ENCODE assay signal across 8 mouse cellular contexts in the genomic region with DNA sequence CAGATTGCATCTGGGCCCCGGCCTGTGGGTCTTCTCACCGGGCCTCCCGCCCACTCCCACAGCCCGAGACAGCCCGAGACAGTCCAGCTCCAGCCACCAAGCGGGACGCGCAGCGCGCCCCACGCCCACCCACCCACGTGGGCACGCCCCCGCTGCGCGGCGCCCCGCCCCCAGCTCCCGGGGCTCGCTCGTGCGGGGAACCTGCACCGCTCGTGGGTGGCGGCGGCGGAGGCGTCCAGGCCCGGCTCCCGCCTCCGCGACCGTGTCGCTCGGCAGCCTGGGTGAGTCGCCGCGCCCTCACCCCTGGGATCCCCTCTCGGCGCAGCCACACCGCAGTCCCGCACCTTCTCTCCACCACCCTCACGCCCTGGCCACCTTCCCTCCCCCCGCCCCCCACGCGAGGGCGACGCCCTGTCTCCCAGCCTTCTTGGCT. TPM values are rescaled to one million over a fixed set of nuclear protein-coding genes. Genes with fewer than 3 reads are reported as not detected.
DNase-seq lines count a peak whose midpoint lies in the region; ATAC-seq lines count a peak whose summit lies in the region.

No protein-coding gene starts in this region.

- peaks cover 19% of the 10 kb centered on the region for H3K4me1 ChIP-seq in kidney, embryonic 15.5 days
- H3K4me1 ChIP-seq in forebrain, embryonic 10.5 days: peaks cover 24% of the 10 kb centered on the region
- peaks cover 13% of the 10 kb centered on the region; the same call in 1 of the 2 replicates for H3K4me1 ChIP-seq in limb, embryonic 13.5 days
- peaks cover 11% of the 10 kb centered on the region; the same call in 1 of the 2 replicates for H3K4me1 ChIP-seq in stomach, embryonic 15.5 days

- DNase-seq in kidney, adult 8-10 months: no peak
- DNase-seq in adrenal gland, adult 2 months: peak; percentile 31
- DNase-seq in forebrain, embryonic 10.5 days (ENCODE audit: extremely low spot score, low spot score): peak; percentile 26
- no peak for DNase-seq in urinary bladder, postnatal 10 days (ENCODE audit: low spot score)

- peaks cover 88% of the 10 kb centered on the region for H3K27me3 ChIP-seq in kidney, embryonic 15.5 days
- H3K27me3 ChIP-seq in forebrain, embryonic 10.5 days (ENCODE audit: poor library complexity, severe bottlenecking): peaks cover 89% of the 10 kb centered on the region
- peaks cover 91% of the 10 kb centered on the region for H3K27me3 ChIP-seq in limb, embryonic 13.5 days
- H3K27me3 ChIP-seq in stomach, embryonic 15.5 days (replicated peaks): peaks cover 72% of the 10 kb centered on the region

- peak overlapping the region; percentile 99 for H3K4me2 ChIP-seq in kidney, embryonic 15.5 days
- H3K4me2 ChIP-seq in limb, embryonic 13.5 days (replicated peaks): peak overlapping the region; percentile 96
- H3K4me2 ChIP-seq in stomach, embryonic 15.5 days: peak overlapping the region; percentile 98

- ATAC-seq in kidney, embryonic 15.5 days (replicated peaks; ENCODE audit: low FRiP score): peak; percentile 41
- ATAC-seq in limb, embryonic 13.5 days (ENCODE audit: low FRiP score, low read depth): peak; percentile 42
- ATAC-seq in stomach, embryonic 15.5 days (ENCODE audit: insufficient read depth, low FRiP score, low read depth): 0 out of 2 replicates have a peak, but pooled peaks have one; percentile 25
- no peak for ATAC-seq in megakaryocyte-erythroid progenitor cell, adult 5-6 weeks (replicated peaks; ENCODE audit: low FRiP score, low TSS enrichment, poor library complexity, severe bottlenecking)

- no peaks in the 10 kb centered on the region for H3K36me3 ChIP-seq in kidney, embryonic 15.5 days
- H3K36me3 ChIP-seq in forebrain, embryonic 10.5 days (replicated peaks): no peaks in the 10 kb centered on the region
- no peaks in the 10 kb centered on the region for H3K36me3 ChIP-seq in limb, embryonic 13.5 days
- no peaks in the 10 kb centered on the region for H3K36me3 ChIP-seq in stomach, embryonic 15.5 days

- under 1% methylated on average over 41 of the region's 48 CpGs for WGBS in kidney, embryonic 15.5 days
- under 1% methylated on average over 31 of the region's 48 CpGs for WGBS in forebrain, embryonic 10.5 days
- WGBS in limb, embryonic 13.5 days: 2% methylated on average over 28 of the region's 48 CpGs
- 2% methylated on average over 44 of the region's 48 CpGs for WGBS in stomach, embryonic 15.5 days

- peak overlapping the region; percentile 36 for H3K9ac ChIP-seq in kidney, embryonic 15.5 days
- peak overlapping the region; percentile 59 for H3K9ac ChIP-seq in limb, embryonic 13.5 days
- no peak overlapping the region for H3K9ac ChIP-seq in stomach, embryonic 15.5 days

- H3K9me3 ChIP-seq in kidney, embryonic 15.5 days (replicated peaks): no peaks in the 10 kb centered on the region
- H3K9me3 ChIP-seq in forebrain, embryonic 10.5 days: no peaks in the 10 kb centered on the region
- H3K9me3 ChIP-seq in limb, embryonic 13.5 days: no peaks in the 10 kb centered on the region
- no peaks in the 10 kb centered on the region for H3K9me3 ChIP-seq in stomach, embryonic 15.5 days

- no peak overlapping the region for H3K27ac ChIP-seq in kidney, embryonic 15.5 days
- peak overlapping the region; percentile 66 for H3K27ac ChIP-seq in forebrain, embryonic 10.5 days
- no peak overlapping the region for H3K27ac ChIP-seq in limb, embryonic 13.5 days
- H3K27ac ChIP-seq in stomach, embryonic 15.5 days: no peak overlapping the region

- H3K4me3 ChIP-seq in kidney, embryonic 15.5 days (replicated peaks): peak overlapping the region; percentile 57
- H3K4me3 ChIP-seq in forebrain, embryonic 10.5 days: peak overlapping the region; percentile 66
- peak overlapping the region; percentile 60 for H3K4me3 ChIP-seq in limb, embryonic 13.5 days
- peak overlapping the region; percentile 51 for H3K4me3 ChIP-seq in stomach, embryonic 15.5 days (replicated peaks)

RNA-seq across cellular contexts. Expression of a gene that starts 0.8 kb away (rescaled TPM):
- 16.0 and 18.8 TPM in 2 replicates for polyA plus RNA-seq in kidney, embryonic 15.5 days (2015; fragmentation: Nextera tagmentation; extraction: Ambion mirVana)
- total RNA-seq in adrenal gland, adult 2 months (2021): 10 to 100 TPM; 18.5 to 30.1 TPM
- polyA plus RNA-seq in adrenal gland, adult 2 months (2012; rRNA removed): 81.1 and 101 TPM in 2 replicates
- 14.7 and 16.7 TPM in 2 replicates for polyA plus RNA-seq in forebrain, embryonic 10.5 days (2016; fragmentation: Nextera tagmentation; extraction: Ambion mirVana)
- polyA plus RNA-seq in limb, embryonic 13.5 days (2015; fragmentation: Nextera tagmentation; extraction: Ambion mirVana): 15.8 and 17.5 TPM in 2 replicates
- 16.7 and 17.5 TPM in 2 replicates for polyA plus RNA-seq in stomach, embryonic 15.5 days (2015; fragmentation: Nextera tagmentation; extraction: Ambion mirVana)
- not detected in 2 replicates for total RNA-seq in megakaryocyte-erythroid progenitor cell, adult 5-6 weeks (2014; fragmentation: Nextera tagmentation)
- total RNA-seq in megakaryocyte-erythroid progenitor cell, adult 5-6 weeks (2017): not detected in 2 replicates

RNA-seq across cellular contexts. Expression of a gene that starts 38.1 kb away (rescaled TPM):
- polyA plus RNA-seq in kidney, embryonic 15.5 days (2015; fragmentation: Nextera tagmentation; extraction: Ambion mirVana): 19.7 and 19.9 TPM in 2 replicates
- total RNA-seq in adrenal gland, adult 2 months (2021): 10 to 100 TPM; 28.9 to 39.7 TPM
- polyA plus RNA-seq in adrenal gland, adult 2 months (2012; rRNA removed): 15.3 and 16.3 TPM in 2 replicates
- 29.5 and 31.0 TPM in 2 replicates for polyA plus RNA-seq in forebrain, embryonic 10.5 days (2016; fragmentation: Nextera tagmentation; extraction: Ambion mirVana)
- 15.1 and 19.8 TPM in 2 replicates for polyA plus RNA-seq in limb, embryonic 13.5 days (2015; fragmentation: Nextera tagmentation; extraction: Ambion mirVana)
- 20.9 and 23.8 TPM in 2 replicates for polyA plus RNA-seq in stomach, embryonic 15.5 days (2015; fragmentation: Nextera tagmentation; extraction: Ambion mirVana)
- 26.9 and 57.7 TPM in 2 replicates for total RNA-seq in megakaryocyte-erythroid progenitor cell, adult 5-6 weeks (2014; fragmentation: Nextera tagmentation)
- total RNA-seq in megakaryocyte-erythroid progenitor cell, adult 5-6 weeks (2017): 57.6 and 126 TPM in 2 replicates

RNA-seq across cellular contexts. Expression of a gene that starts 44.4 kb away (rescaled TPM):
- 21.6 and 22.6 TPM in 2 replicates for polyA plus RNA-seq in kidney, embryonic 15.5 days (2015; fragmentation: Nextera tagmentation; extraction: Ambion mirVana)
- 1 to 10 TPM; 2.0 to 2.8 TPM for total RNA-seq in adrenal gland, adult 2 months (2021)
- 1.2 and 1.7 TPM in 2 replicates for polyA plus RNA-seq in adrenal gland, adult 2 months (2012; rRNA removed)
- 34.9 and 37.1 TPM in 2 replicates for polyA plus RNA-seq in forebrain, embryonic 10.5 days (2016; fragmentation: Nextera tagmentation; extraction: Ambion mirVana)
- 24.9 and 28.0 TPM in 2 replicates for polyA plus RNA-seq in limb, embryonic 13.5 days (2015; fragmentation: Nextera tagmentation; extraction: Ambion mirVana)
- 16.4 and 17.7 TPM in 2 replicates for polyA plus RNA-seq in stomach, embryonic 15.5 days (2015; fragmentation: Nextera tagmentation; extraction: Ambion mirVana)
- total RNA-seq in megakaryocyte-erythroid progenitor cell, adult 5-6 weeks (2014; fragmentation: Nextera tagmentation): 21.2 and 21.6 TPM in 2 replicates
- 10.7 and 24.0 TPM in 2 replicates for total RNA-seq in megakaryocyte-erythroid progenitor cell, adult 5-6 weeks (2017)

Comparison
In these comparisons a context has a peak if more than half of its experiments do, and no peak if none do; other contexts are left out.
1. DNase-seq: peak in adrenal gland, adult 2 months (single experiment) and forebrain, embryonic 10.5 days (single experiment); none in kidney, adult 8-10 months (0 of 2) and urinary bladder, postnatal 10 days (single experiment).
2. Peak in every context shown above with its lines, with median percentiles within 50 percentile points of each other: H3K4me2 ChIP-seq and H3K4me3 ChIP-seq.